Mouse (Mus musculus) neural tube, embryonic 15.5 days (tissue): ENCODE data around the gene Tlnrd1. TPM values are rescaled to one million over a fixed set of nuclear protein-coding genes. Genes with fewer than 3 reads are reported as not detected.

Experiments used
- ATAC-seq: fragments of 200-750 bp; cut with Nextera tagmentation; 2 replicates; pipeline ENCODE4 v1.8.0; 2017; ENCODE audit warnings: mild to moderate bottlenecking, moderate TSS enrichment, moderate library complexity; ENCODE audit not compliant: low FRiP score
- H3K27ac ChIP-seq: fragments of 300-500 bp; sonication (generic); replicated peaks from 2 replicates; pipeline ENCODE4 v1.5.1; 2015; ENCODE audit warnings: mild to moderate bottlenecking, inconsistent platforms
- H3K27me3 ChIP-seq: fragments of 300-500 bp; sonication (generic); replicated peaks from 2 replicates; pipeline ENCODE4 v1.6.1; 2015; ENCODE audit warnings: inconsistent platforms
- H3K36me3 ChIP-seq: fragments of 300-500 bp; sonication (generic); 2 replicates; pipeline ENCODE4 v1.6.1; 2015; ENCODE audit warnings: inconsistent platforms
- H3K4me1 ChIP-seq: fragments of 300-500 bp; sonication (generic); 2 replicates; pipeline ENCODE4 v1.6.1; 2015; ENCODE audit warnings: inconsistent platforms
- H3K4me2 ChIP-seq: fragments of 300-500 bp; sonication (generic); 2 replicates; pipeline ENCODE4 v1.6.1; 2015; ENCODE audit warnings: inconsistent platforms, mild to moderate bottlenecking, moderate library complexity
- H3K4me3 ChIP-seq: fragments of 300-500 bp; sonication (generic); replicated peaks from 2 replicates; pipeline ENCODE4 v1.5.1; 2015; ENCODE audit warnings: mild to moderate bottlenecking, inconsistent platforms
- H3K9ac ChIP-seq: fragments of 300-500 bp; sonication (generic); replicated peaks from 2 replicates; pipeline ENCODE4 v1.6.1; 2015; ENCODE audit warnings: mild to moderate bottlenecking, inconsistent platforms
- H3K9me3 ChIP-seq: fragments of 300-500 bp; sonication (generic); replicated peaks from 2 replicates; pipeline ENCODE4 v1.6.1; 2016; ENCODE audit warnings: inconsistent platforms
- WGBS: fragments of 180-500 bp; shearing (Covaris S2); methylation state at CpG from one replicate; pipeline ENCODE4 v1.1.7; 2015; ENCODE audit warnings: mixed read lengths; 5-methylcytosine and 5-hydroxymethylcytosine counted together
- polyA plus RNA-seq: library from polyadenylated mRNA; unstranded; fragments of >200 nt; fragmentation: Nextera tagmentation; extraction: Ambion mirVana; gene quantifications from 2 replicates; pipeline ENCODE4 v1.2.1, GENCODE M21; 2015

Gene Tlnrd1
- polyA plus RNA-seq, 1 experiment from 2014 or later: 10.9 TPM

- Histone ChIP-seq H3K27me3 (no peaks in the 10 kb centered on the region), H3K4me1 (no peaks in the 10 kb centered on the region), H3K4me3 (no peak overlapping the region), H3K4me2 (no peak overlapping the region), H3K27ac (no peak overlapping the region), H3K9me3 (no peaks in the 10 kb centered on the region), H3K36me3 (no peaks in the 10 kb centered on the region), H3K9ac (no peak overlapping the region)
- WGBS: 87% methylated on average over 1 of the region's 1 CpGs
- no peak for ATAC-seq
Measured at GRCm38 (mm10) chr7:83855203-83855602, 28.9 kb downstream of the Tlnrd1 start.

- H3K27ac ChIP-seq: no peak overlapping the region
- H3K4me2 ChIP-seq: no peak overlapping the region
- no peaks in the 10 kb centered on the region for H3K4me1 ChIP-seq
- no peak overlapping the region for H3K4me3 ChIP-seq
- H3K9ac ChIP-seq: no peak overlapping the region
- no peak for ATAC-seq
- 48% methylated on average over 5 of the region's 5 CpGs for WGBS
- no peaks in the 10 kb centered on the region for H3K36me3 ChIP-seq
- no peaks in the 10 kb centered on the region for H3K9me3 ChIP-seq
- H3K27me3 ChIP-seq: no peaks in the 10 kb centered on the region
Measured at GRCm38 (mm10) chr7:83852381-83853380, 31.4 kb downstream of the Tlnrd1 start.

DNA sequence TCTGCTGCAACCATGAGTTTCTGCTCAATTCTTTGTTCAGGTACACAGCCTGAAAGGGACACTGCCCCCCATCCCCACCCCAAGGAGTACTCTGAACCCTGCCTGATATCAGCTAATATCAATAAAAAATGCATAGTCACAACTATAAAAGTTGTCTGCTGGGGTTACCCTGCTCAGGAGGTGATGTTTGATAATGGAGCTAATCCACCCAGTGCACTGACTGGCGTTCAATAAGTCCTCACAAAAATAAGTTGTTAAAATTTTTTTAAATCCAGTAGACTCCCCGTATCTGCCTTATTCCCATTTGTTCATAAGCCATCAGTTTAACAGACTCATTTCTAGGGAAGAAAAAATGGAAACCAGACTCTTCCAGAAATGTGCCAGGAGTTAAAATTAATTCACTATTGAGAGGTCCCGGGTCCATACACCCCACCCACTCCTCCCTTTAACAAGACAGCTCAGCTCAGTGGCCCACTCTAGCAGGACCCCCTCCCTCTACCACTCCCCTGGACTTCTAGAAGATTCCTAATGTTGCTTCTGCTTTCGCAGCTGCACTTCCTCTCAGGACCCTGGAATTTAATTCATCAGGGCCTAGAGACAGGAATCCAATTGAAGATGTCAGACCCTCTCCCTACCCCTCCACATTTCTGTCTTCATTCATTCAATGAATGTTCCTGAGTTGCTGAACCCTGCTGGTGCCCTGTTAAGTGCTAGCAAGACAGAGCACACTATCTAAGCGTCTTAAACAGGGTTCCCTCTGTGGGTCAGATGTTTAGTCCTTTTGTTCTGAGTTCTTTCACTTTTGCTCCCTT lies 32.3 kb downstream of the Tlnrd1 start:
- H3K9ac ChIP-seq: no peak overlapping the region
- no peaks in the 10 kb centered on the region for H3K4me1 ChIP-seq
- no peak overlapping the region for H3K4me2 ChIP-seq
- 60% methylated on average over 5 of the region's 5 CpGs for WGBS
- H3K36me3 ChIP-seq: no peaks in the 10 kb centered on the region
- no peak overlapping the region for H3K27ac ChIP-seq
- no peak overlapping the region for H3K4me3 ChIP-seq
- no peak for ATAC-seq
- no peaks in the 10 kb centered on the region for H3K9me3 ChIP-seq
- no peaks in the 10 kb centered on the region for H3K27me3 ChIP-seq

- Histone ChIP-seq H3K36me3 (no peaks in the 10 kb centered on the region), H3K4me1 (no peaks in the 10 kb centered on the region), H3K4me3 (no peak overlapping the region), H3K4me2 (no peak overlapping the region), H3K9ac (no peak overlapping the region), H3K27me3 (no peaks in the 10 kb centered on the region), H3K27ac (no peak overlapping the region), H3K9me3 (no peaks in the 10 kb centered on the region)
- ATAC-seq: no peak
- WGBS: 64% methylated on average over 5 of the region's 5 CpGs
Measured at GRCm38 (mm10) chr7:83847187-83848075, 36.7 kb downstream of the Tlnrd1 start.

GRCm38 (mm10) chr7:83844807-83845206 lies 39.3 kb downstream of the Tlnrd1 start:
- Histone ChIP-seq H3K4me1 (no peaks in the 10 kb centered on the region), H3K27me3 (no peaks in the 10 kb centered on the region), H3K36me3 (no peaks in the 10 kb centered on the region), H3K9ac (no peak overlapping the region), H3K9me3 (no peaks in the 10 kb centered on the region), H3K4me2 (no peak overlapping the region), H3K4me3 (no peak overlapping the region), H3K27ac (no peak overlapping the region)
- ATAC-seq: no peak
- 84% methylated on average over 3 of the region's 3 CpGs for whole genome bisulfite sequencing

DNA sequence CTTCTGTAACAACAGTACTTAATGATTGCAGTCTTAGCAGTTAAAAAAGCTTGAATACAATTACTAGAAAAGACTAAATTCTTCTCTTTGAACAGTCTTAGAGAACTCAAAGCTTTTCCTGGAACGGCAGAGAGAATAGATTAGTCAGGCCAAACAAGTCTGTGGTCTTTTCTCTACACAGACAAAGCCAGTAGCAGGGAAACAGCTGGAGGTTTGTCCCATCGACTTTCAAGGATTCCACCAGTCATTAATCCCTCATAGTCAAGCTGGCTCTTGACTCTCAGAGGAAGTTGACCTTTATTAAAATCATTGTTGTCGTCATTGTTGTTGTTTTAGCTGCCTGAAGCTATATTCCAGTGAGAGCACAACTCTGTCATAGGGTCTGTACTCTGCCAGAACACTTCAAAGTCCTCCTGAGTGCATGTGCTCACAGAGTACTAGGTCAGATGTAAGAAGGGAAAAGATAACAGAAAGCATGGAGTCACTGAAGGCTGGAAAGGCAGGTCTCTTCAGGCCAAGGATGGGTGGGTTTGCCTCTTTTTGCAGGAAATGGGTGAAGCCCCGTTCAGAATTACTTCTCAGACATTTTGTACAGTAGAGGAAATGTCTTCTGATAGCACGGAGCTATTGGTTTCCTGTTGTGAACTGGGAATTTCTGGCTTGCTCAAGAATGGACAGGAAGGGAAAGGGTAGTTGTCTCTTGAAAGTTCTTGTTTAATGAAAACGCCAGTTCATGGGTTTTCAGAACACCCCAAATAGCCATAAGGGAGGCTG lies 41.4 kb downstream of the Tlnrd1 start:
- no peak overlapping the region for H3K4me3 ChIP-seq
- no peak for ATAC-seq
- 63% methylated on average over 6 of the region's 6 CpGs for WGBS

DNA sequence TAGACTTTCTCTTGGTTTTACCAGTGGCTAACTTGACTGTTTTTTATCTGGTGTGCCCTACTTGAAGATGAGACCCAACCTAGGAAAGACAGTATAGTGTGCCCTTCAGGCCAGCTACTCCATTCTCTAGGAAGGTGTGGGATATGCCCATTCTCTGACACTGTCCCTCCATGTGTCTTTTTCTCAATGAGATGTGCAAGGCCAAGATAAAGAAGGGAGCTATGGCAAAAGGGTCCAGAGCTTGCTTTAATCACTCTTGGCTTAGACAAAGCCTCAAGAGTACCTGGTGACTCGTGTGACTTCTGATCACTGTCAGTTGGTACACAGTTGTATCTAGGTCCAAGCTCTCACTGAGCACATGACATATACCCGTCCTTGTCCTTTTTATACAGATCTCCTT lies 44.0 kb downstream of the Tlnrd1 start:
- H3K4me1 ChIP-seq: no peaks in the 10 kb centered on the region
- ATAC-seq: no peak
- 87% methylated on average over 2 of the region's 2 CpGs for WGBS
- H3K4me3 ChIP-seq: no peak overlapping the region
- no peak overlapping the region for H3K9ac ChIP-seq
- H3K9me3 ChIP-seq: no peaks in the 10 kb centered on the region
- H3K4me2 ChIP-seq: no peak overlapping the region
- H3K27me3 ChIP-seq: no peaks in the 10 kb centered on the region
- H3K36me3 ChIP-seq: no peaks in the 10 kb centered on the region
- H3K27ac ChIP-seq: no peak overlapping the region

More for the DNA sequence above, 41.4 kb downstream of the Tlnrd1 start:
- no peaks in the 10 kb centered on the region for H3K9me3 ChIP-seq
- H3K4me2 ChIP-seq: no peak overlapping the region
- H3K36me3 ChIP-seq: no peaks in the 10 kb centered on the region
- H3K27ac ChIP-seq: no peak overlapping the region
- no peaks in the 10 kb centered on the region for H3K4me1 ChIP-seq
- no peak overlapping the region for H3K9ac ChIP-seq
- no peaks in the 10 kb centered on the region for H3K27me3 ChIP-seq

- Histone ChIP-seq H3K9me3 (no peaks in the 10 kb centered on the region), H3K4me2 (no peak overlapping the region), H3K4me3 (no peak overlapping the region), H3K27me3 (no peaks in the 10 kb centered on the region), H3K4me1 (no peaks in the 10 kb centered on the region), H3K9ac (no peak overlapping the region), H3K36me3 (no peaks in the 10 kb centered on the region), H3K27ac (no peak overlapping the region)
- WGBS: 86% methylated on average over 5 of the region's 5 CpGs
- ATAC-seq: no peak
Measured at GRCm38 (mm10) chr7:83838525-83839224, 45.4 kb downstream of the Tlnrd1 start.
